Mouse (Mus musculus): ENCODE data around the gene Stx18. TPM values are rescaled to one million over a fixed set of nuclear protein-coding genes. Genes with fewer than 3 reads are reported as not detected.

Stx18 gene
- total RNA-seq, 2 experiments from 2014 or later = 28.9 to 29.1 TPM

- intact Hi-C loops (cut with DNase I) = no loop called here
- no peak for DNase-seq
These were observed 83.2 kb downstream of the Stx18 start for GRCm38 (mm10) chr5:38121699-38122098.

- intact Hi-C loops (cut with DNase I) = no loop called here
These were observed 88.2 kb downstream of the Stx18 start for GRCm38 (mm10) chr5:38126519-38127306.

DNA sequence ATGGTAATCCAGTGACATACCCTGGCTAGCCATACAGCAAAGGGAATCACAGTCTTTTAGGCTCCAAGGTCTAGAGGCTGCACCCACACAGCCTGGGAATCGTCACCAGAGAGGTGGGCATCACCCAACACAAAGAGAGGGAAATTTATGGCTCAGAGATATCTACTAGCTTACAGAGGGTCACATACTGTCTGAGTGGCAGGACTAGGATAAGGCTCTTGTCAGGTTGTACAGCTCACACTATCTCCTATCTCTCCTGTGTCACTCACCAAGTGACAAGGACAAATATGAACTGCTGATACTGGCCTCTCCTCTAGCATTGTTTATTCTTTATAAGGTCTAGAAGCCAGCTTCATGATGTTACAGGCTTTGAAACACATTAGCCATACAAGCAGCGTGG is 90.8 kb downstream of the Stx18 start:
- DNase-seq = no peak
- intact Hi-C loops (cut with DNase I) = no loop called here

More at GRCm38 (mm10) chr5:38126519-38127306, 88.2 kb downstream of the Stx18 start:
- no peak for DNase-seq

- intact Hi-C loops (cut with DNase I) = no loop called here
- no peak for DNase-seq
These were observed 97.7 kb downstream of the Stx18 start for GRCm38 (mm10) chr5:38136247-38136646.

GRCm38 (mm10) chr5:38137163-38137562 is 98.6 kb downstream of the Stx18 start:
- intact Hi-C loops (cut with DNase I) = no loop called here
- DNase-seq = no peak

- no peak for DNase-seq
- intact Hi-C loops (cut with DNase I) = no loop called here
These were observed 102.4 kb downstream of the Stx18 start for GRCm38 (mm10) chr5:38140893-38141292.

- intact Hi-C loops (cut with DNase I) = no loop called here
These were observed 108.0 kb downstream of the Stx18 start for GRCm38 (mm10) chr5:38146524-38146923.

GRCm38 (mm10) chr5:38151264-38151663 is 112.7 kb downstream of the Stx18 start:
- no peak for DNase-seq
- intact Hi-C loops (cut with DNase I) = no loop called here

More at GRCm38 (mm10) chr5:38146524-38146923, 108.0 kb downstream of the Stx18 start:
- DNase-seq = no peak

DNA sequence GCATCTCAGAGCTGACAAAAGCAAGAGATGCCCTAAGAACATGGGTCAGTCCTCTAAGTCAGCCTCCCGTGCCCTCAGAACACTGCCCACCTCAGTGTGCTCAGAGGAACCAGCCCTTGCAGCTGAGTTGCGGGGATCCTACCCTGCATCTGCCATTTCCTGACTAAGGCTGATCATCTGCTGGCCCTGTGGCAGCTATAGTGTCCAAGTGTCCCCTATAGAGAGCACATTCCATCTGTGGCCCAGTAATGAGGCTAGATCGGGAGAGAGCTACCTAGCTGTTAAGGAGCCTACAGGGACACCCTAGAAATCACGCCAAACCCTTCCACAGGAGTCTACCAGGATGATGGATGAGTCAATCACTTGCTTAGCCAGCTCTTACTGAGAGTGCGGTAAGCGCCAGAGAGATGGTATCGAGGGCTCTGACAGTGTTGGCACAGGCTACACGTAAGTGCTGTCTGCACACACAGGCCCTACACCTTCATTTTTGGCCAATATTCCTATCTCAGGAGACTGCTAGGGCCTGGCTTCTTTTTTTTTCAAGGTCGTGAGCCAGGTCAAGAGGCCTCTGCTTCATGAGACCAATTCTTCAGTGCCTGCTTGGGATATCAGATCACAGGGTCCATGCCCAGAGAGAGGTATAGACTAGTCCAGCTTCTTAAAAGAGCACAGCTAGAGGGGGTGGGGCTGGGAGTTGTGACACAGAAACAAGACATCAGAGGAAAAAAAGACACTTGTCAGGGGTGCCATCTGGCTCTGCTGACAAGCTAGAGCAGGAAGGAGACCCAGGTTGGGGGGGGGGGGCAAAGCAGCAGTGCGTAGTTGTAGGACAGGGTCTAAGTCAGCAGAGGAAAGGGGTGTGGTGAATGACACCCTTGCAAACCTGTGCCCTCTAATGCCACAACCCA is 113.9 kb downstream of the Stx18 start:
- no peak for DNase-seq
- intact Hi-C loops (cut with DNase I) = no loop called here

- intact Hi-C loops (cut with DNase I) = no loop called here
- DNase-seq = no peak
These were observed 115.1 kb downstream of the Stx18 start for GRCm38 (mm10) chr5:38153636-38154035.

- intact Hi-C loops (cut with DNase I) = no loop called here
- DNase-seq = no peak
These were observed 119.0 kb downstream of the Stx18 start for GRCm38 (mm10) chr5:38157481-38158020.

GRCm38 (mm10) chr5:38158501-38158946 is 120.0 kb downstream of the Stx18 start:
- intact Hi-C loops (cut with DNase I) = no loop called here
- DNase-seq = peak; percentile 55

- intact Hi-C loops (cut with DNase I) = no loop called here
- peak; percentile 88 for DNase-seq
These were observed 120.5 kb downstream of the Stx18 start for GRCm38 (mm10) chr5:38158947-38159633.

DNA sequence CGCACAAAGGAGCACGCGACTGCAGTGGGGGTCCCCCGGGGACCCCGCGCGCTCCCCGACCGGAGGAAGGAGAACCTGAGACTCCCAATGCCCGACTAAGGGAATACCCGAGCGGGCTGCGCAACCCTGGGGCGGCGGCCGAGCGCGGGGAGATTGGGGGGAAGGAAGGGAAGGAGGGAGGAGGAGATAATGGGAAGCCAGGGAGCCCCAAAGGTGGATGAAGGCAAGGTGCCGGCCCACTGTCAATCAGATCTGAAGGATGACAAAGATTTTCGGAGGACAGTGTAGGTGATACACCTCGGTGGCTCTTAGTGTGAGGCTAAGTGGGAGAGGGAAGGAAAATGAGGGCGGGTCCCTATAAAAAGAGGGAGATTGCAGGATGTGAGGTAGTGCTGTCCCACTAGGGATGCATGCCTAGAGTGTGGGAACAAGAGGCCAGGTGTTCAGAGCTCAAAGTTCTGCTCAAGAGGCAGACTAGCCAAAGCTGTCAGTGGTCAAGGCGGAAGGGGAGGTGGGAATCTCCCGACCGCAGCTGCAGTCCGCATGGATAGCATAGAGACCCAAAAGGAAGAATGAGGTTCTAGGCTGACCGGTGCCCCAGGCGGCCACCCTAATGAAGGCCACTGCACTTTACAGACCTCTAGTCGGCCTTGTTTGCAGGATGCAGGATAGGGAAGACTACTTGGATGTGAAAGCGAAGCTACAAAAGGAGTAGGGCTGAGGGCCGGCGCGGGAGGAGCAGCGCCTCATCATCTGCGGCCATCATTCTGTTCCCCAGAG is 121.3 kb downstream of the Stx18 start, which contains the start of gene Nsg1:
TSS of gene Nsg1 (minus strand) at position 274 of the 780 bp plus-strand sequence.
- intact Hi-C loops (cut with DNase I) = no loop called here
- DNase-seq = peak; percentile 13

DNA sequence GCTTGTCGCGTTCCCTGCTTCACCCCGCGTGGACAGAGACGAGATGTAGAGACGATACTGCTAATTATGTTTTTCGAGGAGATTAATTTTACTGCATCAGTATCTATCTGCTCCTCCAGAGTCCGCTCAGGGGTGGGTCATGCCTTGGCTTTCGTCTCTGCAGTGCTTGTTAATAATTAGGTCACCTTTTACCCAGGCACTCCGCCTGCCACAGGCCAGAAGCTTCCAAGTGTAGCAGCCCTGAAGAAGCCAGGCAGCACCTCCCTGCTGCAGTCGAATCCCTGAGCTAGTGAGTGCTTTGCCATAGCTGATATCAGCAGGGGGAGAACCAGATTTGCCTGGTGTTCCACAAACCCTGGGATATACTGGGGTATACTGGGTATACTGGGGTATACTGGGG is 130.0 kb downstream of the Stx18 start:
- no peak for DNase-seq
- intact Hi-C loops (cut with DNase I) = no loop called here

DNA sequence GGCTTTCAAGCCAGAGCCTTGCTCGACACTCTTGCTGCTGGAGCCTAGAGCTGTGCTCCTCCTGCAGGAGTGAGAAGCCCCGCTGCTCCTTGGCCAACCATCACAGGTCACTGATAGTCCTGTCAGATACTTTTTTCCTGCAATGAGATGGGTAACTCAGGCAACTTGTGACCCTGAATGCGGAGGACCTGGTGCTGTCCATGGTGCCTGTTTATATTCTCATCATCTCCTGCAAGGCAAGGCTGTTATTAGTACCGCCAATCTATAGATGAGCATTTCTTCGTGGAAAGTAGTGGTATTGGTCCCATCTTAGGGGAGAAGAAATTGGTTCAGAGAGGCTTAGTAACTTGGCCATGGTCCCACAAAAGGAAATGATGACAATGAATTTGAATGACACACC is 135.2 kb downstream of the Stx18 start:
- no peak for DNase-seq
- intact Hi-C loops (cut with DNase I) = no loop called here

DNA sequence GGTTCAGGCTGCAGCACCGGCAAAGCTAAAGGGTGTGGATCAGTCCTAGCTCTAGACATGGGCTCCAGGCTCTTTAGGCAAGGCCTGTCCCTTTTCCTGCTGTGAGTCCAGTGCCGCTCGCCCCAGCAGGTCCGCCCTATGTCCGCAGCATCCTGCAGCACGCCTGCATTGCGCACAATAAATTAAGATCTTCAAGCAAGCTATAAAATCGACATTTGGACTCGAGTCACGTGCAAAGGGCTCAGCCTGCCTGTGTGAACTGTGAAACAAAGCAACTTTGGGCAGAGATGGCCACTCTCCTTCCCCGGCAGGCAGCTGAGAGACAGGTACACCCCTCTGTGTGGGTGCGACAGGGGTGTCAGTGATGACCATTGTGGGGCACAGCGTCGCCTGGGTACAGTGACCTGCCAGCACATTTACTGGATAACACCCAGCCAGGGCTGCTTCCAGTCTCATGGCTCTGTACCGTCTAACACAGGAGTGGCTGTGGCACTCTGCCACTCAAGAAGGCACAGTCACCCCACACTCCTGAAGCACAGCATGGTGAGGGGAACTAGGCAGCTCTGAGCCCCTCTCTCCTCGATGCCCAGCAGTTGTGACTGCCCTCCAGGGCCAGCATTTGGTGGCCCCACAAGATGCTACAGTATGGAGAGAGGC is 135.8 kb downstream of the Stx18 start:
- intact Hi-C loops (cut with DNase I) = no loop called here
- no peak for DNase-seq

DNA sequence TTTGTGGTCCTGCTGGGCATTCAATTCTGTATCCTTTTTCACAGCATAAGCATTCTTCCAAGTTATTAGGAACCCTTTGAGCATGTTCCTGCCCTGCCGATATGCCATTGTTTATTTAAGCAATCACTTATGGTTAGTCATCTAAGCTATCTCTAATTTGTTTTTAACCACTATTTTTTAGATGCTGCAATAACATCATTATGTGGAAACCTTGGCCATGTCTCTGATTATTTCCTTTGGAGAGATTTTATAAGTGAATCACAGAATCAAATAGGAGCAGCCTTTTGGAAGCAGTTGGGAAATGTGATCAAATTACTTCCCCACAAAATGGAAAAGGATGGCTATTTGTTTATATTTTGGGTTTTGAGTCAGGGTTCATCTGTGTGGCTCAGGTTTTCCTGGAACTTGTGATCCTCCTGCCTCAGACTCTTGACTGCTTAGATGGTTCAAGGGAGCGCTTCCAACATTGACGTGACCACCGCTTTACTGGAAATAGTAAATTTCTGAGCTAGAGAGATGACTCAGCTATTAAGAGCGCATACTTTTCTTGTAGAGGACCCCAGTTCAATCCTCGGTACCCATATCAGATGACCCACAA is 146.2 kb downstream of the Stx18 start:
- intact Hi-C loops (cut with DNase I) = no loop called here
- DNase-seq = no peak

- no peak for DNase-seq
- intact Hi-C loops (cut with DNase I) = no loop called here
These were observed 148.5 kb downstream of the Stx18 start for GRCm38 (mm10) chr5:38187006-38187405.
